Mouse (Mus musculus) thymus, adult 2 months (tissue): Measurements from ENCODE around the gene Parp12.

Experiments
- CTCF ChIP-seq: fragments of 200-500 bp; IDR thresholded peaks from 2 replicates; pipeline ENCODE4 v1.5.1; 2012; ENCODE audit warnings: mild to moderate bottlenecking, control low read depth, low read length, moderate library complexity, borderline replicate concordance; ENCODE audit not compliant: control insufficient read depth, poor library complexity, insufficient read depth; ENCODE audit errors: extremely low read depth
- POLR2A ChIP-seq: fragments of 200-500 bp; IDR thresholded peaks from 2 replicates; pipeline ENCODE4 v1.6.1; 2012; ENCODE audit warnings: mild to moderate bottlenecking, low read length, control low read depth, moderate library complexity; ENCODE audit not compliant: control insufficient read depth, poor library complexity, insufficient read depth; ENCODE audit errors: extremely low read depth

DNA sequence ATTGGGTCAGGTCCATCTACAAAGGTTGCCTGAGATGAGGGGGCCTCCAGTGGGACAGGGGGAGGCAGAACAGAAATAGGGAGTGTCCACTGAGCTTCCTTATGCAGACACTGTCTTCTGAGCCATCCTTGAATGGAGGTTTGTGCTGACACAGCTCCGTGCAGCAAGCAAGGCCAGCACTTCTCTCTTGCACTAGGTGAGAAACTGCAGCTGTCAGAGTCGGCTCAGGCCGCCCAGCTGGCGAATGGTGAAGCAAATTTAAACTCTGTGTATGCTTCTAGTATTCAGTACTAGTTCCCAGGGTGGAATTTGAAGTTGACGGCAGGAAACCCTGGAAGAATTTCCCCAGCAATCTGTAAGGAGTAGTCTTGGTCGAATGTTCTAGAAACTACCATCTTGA lies 67.3 kb downstream of the Parp12 start:
- TF ChIP-seq CTCF (no peak), POLR2A (no peak)
